Mouse (Mus musculus) lung, postnatal 25 days (tissue): ENCODE results near the gene Fcamr.

ENCODE experiments used
- DNase-seq: peaks from one replicate; pipeline ENCODE4 v3.0.0; 2022; ENCODE audit warnings: low spot score

Gene Fcamr

GRCm38 (mm10) chr1:130800602-130801001 lies at the start of gene Fcamr:
Fcamr (plus strand) TSS chr1:130800902.
- DNase-seq: no peak

- no peak for DNase-seq
Observed at GRCm38 (mm10) chr1:130759689-130760088, 41.0 kb upstream of the Fcamr start.

- peak; percentile 67 for DNase-seq
Observed at GRCm38 (mm10) chr1:130761597-130761996, 39.1 kb upstream of the Fcamr start.

- DNase-seq: no peak
Observed at GRCm38 (mm10) chr1:130762045-130762760, 38.5 kb upstream of the Fcamr start.

GRCm38 (mm10) chr1:130764027-130764461 lies 36.7 kb upstream of the Fcamr start:
- DNase-seq: peak; percentile 94

- peak; percentile 68 for DNase-seq
Observed at GRCm38 (mm10) chr1:130767066-130767465, 33.6 kb upstream of the Fcamr start.

GRCm38 (mm10) chr1:130769925-130770324 lies 30.8 kb upstream of the Fcamr start:
- peak; percentile 43 for DNase-seq

- peak; percentile 91 for DNase-seq
Observed at GRCm38 (mm10) chr1:130770487-130770886, 30.2 kb upstream of the Fcamr start.

- no peak for DNase-seq
Observed at GRCm38 (mm10) chr1:130770981-130771494, 29.7 kb upstream of the Fcamr start.

GRCm38 (mm10) chr1:130775234-130775633 lies 25.5 kb upstream of the Fcamr start:
- DNase-seq: no peak

- DNase-seq: peak; percentile 29
Observed at GRCm38 (mm10) chr1:130775691-130776331, 24.9 kb upstream of the Fcamr start.

GRCm38 (mm10) chr1:130776645-130777044 lies 24.1 kb upstream of the Fcamr start:
- DNase-seq: peak; percentile 39

- DNase-seq: no peak
Observed at GRCm38 (mm10) chr1:130779867-130780266, 20.8 kb upstream of the Fcamr start.

GRCm38 (mm10) chr1:130784054-130784453 lies 16.6 kb upstream of the Fcamr start:
- peak; percentile 64 for DNase-seq

- DNase-seq: no peak
Observed at GRCm38 (mm10) chr1:130787001-130787400, 13.7 kb upstream of the Fcamr start.

- no peak for DNase-seq
Observed at GRCm38 (mm10) chr1:130789512-130790451, 10.9 kb upstream of the Fcamr start.

- DNase-seq: no peak
Observed at GRCm38 (mm10) chr1:130795331-130795730, 5.4 kb upstream of the Fcamr start.

- DNase-seq: peak; percentile 58
Observed at GRCm38 (mm10) chr1:130796967-130797684, 3.6 kb upstream of the Fcamr start.

GRCm38 (mm10) chr1:130798037-130798436 lies 2.7 kb upstream of the Fcamr start:
- DNase-seq: no peak

- DNase-seq: no peak
Observed at GRCm38 (mm10) chr1:130798551-130798950, 2.2 kb upstream of the Fcamr start.

- DNase-seq: no peak
Observed at GRCm38 (mm10) chr1:130799399-130799798, 1.3 kb upstream of the Fcamr start.
